Mouse (Mus musculus): Measurements from ENCODE around the gene Cd79b.

Cd79b gene

GRCm38 (mm10) chr11:106318406-106319366, 4.1 kb upstream of the Cd79b start:
- DNase-seq (ENCODE audit: extremely low read depth, insufficient read length, low spot score), result no peak

GRCm38 (mm10) chr11:106317801-106318200, 3.2 kb upstream of the Cd79b start:
- no peak for DNase-seq (ENCODE audit: extremely low read depth, insufficient read length, low spot score)

DNA sequence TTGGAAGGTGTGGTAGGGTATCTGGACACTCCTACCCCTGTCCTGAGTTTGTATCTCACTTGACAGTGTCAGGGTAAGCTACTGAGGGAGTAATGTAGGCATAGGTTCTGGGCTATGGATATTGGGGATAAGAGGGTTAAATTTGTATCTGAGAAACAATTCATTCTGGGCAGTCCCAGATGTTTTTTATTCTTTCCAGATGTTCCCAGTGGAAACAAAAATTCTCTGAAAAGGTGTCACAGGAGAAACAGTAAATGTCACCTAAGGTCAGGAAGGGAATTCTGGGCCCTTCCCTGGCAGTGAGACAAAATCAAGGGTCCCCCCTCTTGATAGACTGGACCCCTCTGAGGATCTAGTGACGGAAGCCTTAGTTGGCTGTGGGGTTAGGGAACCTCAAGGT, 1.9 kb upstream of the Cd79b start:
- DNase-seq (ENCODE audit: extremely low read depth, insufficient read length, low spot score), result no peak

DNA sequence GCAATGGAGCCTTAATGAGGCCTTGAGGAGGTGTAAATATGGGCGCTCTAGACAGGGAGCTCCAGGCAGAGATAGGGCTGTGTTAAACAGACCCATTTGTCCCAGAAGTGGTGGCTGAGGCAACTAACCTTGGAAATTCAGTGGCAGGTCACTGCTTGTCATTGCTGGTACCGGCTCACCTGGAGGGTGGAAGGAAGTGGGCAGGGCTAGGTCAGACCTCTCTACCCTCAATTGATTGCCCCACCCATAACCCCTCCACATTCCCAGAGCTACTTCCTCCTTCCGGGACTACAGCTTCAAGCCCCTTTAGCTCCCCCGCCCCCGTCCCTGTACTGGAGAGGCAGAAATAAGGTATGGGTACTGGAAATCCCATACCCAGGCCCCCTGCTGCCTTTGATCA, 1.0 kb downstream of the Cd79b start:
- DNase-seq (ENCODE audit: extremely low read depth, insufficient read length, low spot score), result no peak

- DNase-seq (ENCODE audit: extremely low read depth, insufficient read length, low spot score), result no peak
Observed at GRCm38 (mm10) chr11:106310123-106310522, 4.4 kb downstream of the Cd79b start.

DNA sequence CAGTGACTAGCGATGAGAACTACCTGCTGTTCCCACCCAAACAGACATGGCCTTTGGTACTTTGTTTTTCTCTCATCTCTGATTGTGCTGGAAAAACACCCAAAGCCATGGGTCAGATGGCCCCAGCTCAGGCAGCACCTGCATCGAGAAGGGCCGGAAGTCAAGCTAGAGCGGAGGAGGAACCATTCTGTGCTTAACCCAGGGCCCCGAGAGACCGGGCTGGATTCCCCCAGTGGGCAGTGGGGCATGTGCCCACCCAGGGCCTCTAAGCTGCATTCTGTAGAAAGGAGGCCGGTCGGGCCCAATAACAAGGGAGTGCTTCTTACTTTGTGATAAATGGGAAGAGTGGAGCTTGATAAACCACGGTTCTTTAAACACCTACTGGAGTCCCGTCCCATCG, 6.4 kb downstream of the Cd79b start:
- DNase-seq (ENCODE audit: extremely low read depth, insufficient read length, low spot score), result no peak

DNA sequence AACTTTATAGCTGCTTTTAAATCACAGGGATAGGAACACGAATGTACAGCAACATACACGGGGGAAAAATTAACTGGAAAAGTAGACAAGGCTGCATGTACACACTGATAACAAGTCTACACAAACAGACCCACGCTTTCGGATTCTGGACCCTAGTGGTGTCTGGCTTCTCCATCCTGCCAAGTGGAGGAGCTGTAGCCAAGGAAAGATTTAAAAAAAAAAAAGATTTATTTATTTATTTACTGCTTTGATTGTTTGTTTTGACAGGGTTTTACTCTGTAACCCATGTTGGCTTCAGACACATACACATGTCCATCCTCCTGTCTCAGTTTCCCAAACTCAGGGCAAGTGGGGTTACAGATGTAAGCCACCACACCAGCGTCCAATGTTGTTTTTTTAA, 7.1 kb downstream of the Cd79b start:
- no peak for DNase-seq (ENCODE audit: extremely low read depth, insufficient read length, low spot score)

- DNase-seq (ENCODE audit: extremely low read depth, insufficient read length, low spot score), result no peak
Observed at GRCm38 (mm10) chr11:106306758-106307157, 7.8 kb downstream of the Cd79b start.

DNA sequence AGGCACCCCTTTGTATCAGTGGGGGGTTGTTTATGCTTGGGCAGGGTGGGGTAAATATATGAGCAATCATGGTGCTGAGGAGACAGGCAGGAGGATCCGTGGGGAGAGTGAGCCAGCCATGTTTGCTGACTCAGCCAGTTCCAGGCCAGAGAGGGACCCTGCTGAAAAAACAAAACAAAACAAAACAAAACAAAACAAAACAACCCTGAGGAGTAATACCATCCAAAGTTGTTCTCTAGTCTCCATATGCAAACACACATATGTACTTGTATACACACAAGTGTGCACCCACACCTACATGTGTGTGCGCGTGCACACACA, 8.5 kb downstream of the Cd79b start:
- no peak for DNase-seq (ENCODE audit: extremely low read depth, insufficient read length, low spot score)

- DNase-seq (ENCODE audit: extremely low read depth, insufficient read length, low spot score), result no peak
Observed at GRCm38 (mm10) chr11:106305348-106306064, 9.1 kb downstream of the Cd79b start.

- DNase-seq (ENCODE audit: extremely low read depth, insufficient read length, low spot score), result peak; percentile 29
Observed at GRCm38 (mm10) chr11:106302634-106303033, 11.9 kb downstream of the Cd79b start.

- DNase-seq (ENCODE audit: extremely low read depth, insufficient read length, low spot score), result no peak
Observed at GRCm38 (mm10) chr11:106301765-106302164, 12.8 kb downstream of the Cd79b start, which contains the start of gene Gh. TSS of gene Gh (minus strand) at chr11:106301865.

DNA sequence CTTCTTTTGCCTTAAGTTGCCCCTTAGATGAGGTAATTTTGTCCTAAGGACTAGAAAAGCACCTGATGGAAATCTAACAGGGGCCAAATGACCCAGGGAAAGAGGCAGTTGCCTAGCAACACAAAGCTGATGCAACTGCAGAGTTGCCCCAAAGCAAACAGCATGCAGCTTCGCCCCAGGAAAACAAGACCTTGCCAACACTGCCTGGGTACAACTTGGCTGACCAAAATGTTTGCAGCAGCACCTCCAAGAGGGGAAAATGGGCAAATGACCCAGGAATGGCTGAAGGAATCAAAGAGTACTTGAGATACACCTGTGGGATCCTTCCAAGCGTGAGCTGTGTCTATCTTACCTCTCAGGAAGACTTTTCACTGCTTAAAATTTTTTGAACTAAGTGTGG, 22.7 kb downstream of the Cd79b start:
- no peak for DNase-seq (ENCODE audit: extremely low read depth, insufficient read length, low spot score)

GRCm38 (mm10) chr11:106290376-106290775, 24.2 kb downstream of the Cd79b start:
- no peak for DNase-seq (ENCODE audit: extremely low read depth, insufficient read length, low spot score)

- no peak for DNase-seq (ENCODE audit: extremely low read depth, insufficient read length, low spot score)
Observed at GRCm38 (mm10) chr11:106289369-106289768, 25.2 kb downstream of the Cd79b start.

DNA sequence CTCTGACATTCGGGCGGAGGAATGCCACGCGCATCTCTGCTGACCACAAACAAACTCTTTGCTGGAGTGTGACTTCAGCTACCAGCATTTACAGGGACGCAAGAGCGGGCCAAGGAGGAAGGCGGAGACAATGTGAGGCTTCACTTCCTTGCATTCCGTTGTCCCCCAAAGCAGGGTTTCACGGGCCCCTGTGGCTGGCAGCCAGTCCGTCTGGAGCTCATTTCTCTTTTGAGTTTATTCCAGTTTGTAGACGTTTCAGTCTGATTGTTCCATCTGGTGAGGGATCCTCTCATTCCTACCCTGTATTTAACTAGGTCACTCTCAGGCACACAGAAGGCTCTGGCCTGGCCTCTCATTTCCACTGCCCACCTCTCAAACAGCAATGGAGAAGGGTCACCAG, 27.6 kb downstream of the Cd79b start:
- DNase-seq (ENCODE audit: extremely low read depth, insufficient read length, low spot score), result no peak

- no peak for DNase-seq (ENCODE audit: extremely low read depth, insufficient read length, low spot score)
Observed at GRCm38 (mm10) chr11:106286206-106286605, 28.4 kb downstream of the Cd79b start.

DNA sequence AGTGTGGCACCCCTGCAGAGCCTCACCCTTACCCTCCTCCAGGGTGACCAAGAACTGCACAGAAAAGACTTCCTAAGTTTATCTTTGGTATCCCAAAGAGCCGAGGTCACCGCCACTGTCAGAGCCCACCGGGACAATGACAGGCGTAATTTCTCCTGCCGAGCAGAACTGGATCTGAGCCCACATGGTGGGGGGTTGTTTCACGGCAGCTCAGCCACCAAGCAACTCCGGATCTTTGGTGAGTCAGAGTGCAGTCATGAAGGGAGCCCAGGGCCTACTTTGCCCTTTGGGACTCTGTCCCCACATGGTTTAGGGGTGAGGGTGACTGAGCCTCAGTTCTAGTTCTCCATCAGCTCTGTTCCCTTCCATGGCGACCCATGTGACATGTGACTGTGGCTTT, 30.4 kb downstream of the Cd79b start:
- no peak for DNase-seq (ENCODE audit: extremely low read depth, insufficient read length, low spot score)

- DNase-seq (ENCODE audit: extremely low read depth, insufficient read length, low spot score), result no peak
Observed at GRCm38 (mm10) chr11:106283371-106283770, 31.2 kb downstream of the Cd79b start.

DNA sequence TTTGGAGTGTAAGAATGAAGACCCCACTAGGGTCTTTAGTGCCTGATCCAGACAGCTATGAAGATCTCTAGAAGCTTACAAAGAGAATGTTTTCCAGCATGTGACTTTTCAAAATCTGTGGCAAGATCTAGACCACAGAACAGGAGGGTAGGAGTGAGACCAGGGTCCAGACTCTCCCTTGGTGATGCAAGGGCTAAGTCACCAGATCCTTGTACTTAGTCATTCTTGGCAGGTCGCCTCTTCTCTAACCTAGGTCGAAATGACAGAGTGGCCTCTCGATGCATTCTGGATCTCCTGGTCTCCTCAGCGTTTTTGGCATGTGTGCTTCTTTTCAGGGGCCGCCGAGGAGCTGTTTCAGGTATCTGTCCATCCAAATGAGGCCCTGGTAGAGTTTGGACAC, 32.1 kb downstream of the Cd79b start:
- DNase-seq (ENCODE audit: extremely low read depth, insufficient read length, low spot score), result no peak

DNA sequence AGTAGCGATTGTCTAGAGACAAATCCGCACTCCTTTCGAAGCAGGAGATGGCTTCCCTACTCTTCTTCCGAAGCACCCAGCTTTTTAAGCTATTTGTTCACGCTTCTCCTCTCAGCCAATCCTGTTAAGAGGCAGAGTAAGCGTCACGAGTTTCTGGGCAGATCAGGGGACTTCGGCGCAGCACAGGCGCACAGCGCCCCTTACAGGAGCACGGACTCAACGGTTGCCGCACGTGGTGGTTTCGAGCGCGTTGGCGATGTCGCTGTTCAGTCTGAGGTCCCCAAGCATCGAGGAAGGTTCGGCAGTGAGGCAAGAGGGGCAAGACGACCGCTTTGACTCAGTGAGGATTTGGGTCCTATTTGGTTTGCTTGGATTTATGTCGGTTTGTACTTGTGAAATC, 38.1 kb downstream of the Cd79b start, which contains the start of gene Tcam1:
TSS of gene Tcam1 (plus strand) at position 219 of the 400 bp plus-strand sequence.
- no peak for DNase-seq (ENCODE audit: extremely low read depth, insufficient read length, low spot score)

DNA sequence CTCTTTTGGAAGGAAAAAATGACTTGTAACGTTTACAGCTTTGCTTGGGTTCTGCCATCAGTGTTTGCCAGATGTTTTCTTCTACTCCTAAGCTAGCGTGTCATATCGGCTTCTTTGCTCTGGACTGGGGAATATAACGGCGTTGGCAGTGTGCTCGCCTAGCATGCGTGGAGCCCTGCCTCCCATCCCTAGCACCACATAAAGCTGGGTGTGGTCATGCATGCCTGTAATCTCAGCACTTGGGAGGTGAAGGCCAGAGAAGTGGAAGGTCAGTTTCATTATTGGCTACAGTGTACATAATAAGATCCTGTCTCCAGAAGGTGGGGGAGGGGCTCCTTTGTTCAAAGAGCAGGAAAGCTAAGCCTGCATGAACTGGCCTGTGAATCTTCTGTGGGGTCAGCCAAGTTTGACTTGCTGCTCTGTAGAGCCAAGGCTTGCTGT, 39.6 kb downstream of the Cd79b start:
- no peak for DNase-seq (ENCODE audit: extremely low read depth, insufficient read length, low spot score)

Data from 3134 (cell line).